Mouse (Mus musculus) CH12.LX (cell line): ENCODE measurements around the gene Jun. TPM values are rescaled to one million over a fixed set of nuclear protein-coding genes. Genes with fewer than 3 reads are reported as not detected.

Experiments
- DNase-seq: peaks from one replicate; pipeline ENCODE4 v3.0.0-alpha.2; 2013; ENCODE audit errors: extremely low read depth
- H3K27ac ChIP-seq: 2 replicates; pipeline ENCODE4 v1.5.1; 2012; ENCODE audit warnings: low read depth, mild to moderate bottlenecking, control low read depth, moderate library complexity; ENCODE audit not compliant: insufficient read depth
- H3K27me3 ChIP-seq: replicated peaks from 2 replicates; pipeline ENCODE3; 2012; ENCODE audit warnings: inconsistent platforms
- H3K36me3 ChIP-seq, 2 experiments: replicated peaks in 1 of 2; 2 replicates each; pipeline versions ENCODE3 to v1.6.1; 2012; ENCODE audit warnings: inconsistent platforms in 1 of 2, low read length in 1 of 2, mild to moderate bottlenecking in 1 of 2, mixed read lengths in 1 of 2, moderate library complexity in 1 of 2; ENCODE audit not compliant: control insufficient read depth in 1 of 2, insufficient read depth in 1 of 2
- H3K4me1 ChIP-seq, 2 experiments: 2 replicates each; pipeline ENCODE4 v1.6.1; 2012; ENCODE audit warnings: inconsistent platforms in 1 of 2, moderate library complexity in 1 of 2; ENCODE audit not compliant: insufficient read depth in 2 of 2, control insufficient read depth in 1 of 2
- H3K4me2 ChIP-seq: 2 replicates; pipeline ENCODE4 v1.6.1; 2012; ENCODE audit warnings: low read depth, mild to moderate bottlenecking, control low read depth; ENCODE audit not compliant: poor library complexity, insufficient read depth, severe bottlenecking
- H3K4me3 ChIP-seq, 3 experiments: fragments of 150-350 bp in 1 of 3; sonication (generic) in 1 of 3; replicated peaks in 1 of 3; 2 replicates each; pipeline versions ENCODE3 to v1.5.1; 2011 to 2012; ENCODE audit warnings: low read depth in 2 of 3, low read length in 2 of 3, mild to moderate bottlenecking in 2 of 3, moderate library complexity in 2 of 3, control low read depth in 1 of 3, improper control_type of control experiment in 1 of 3, inconsistent platforms in 1 of 3, mixed read lengths in 1 of 3; ENCODE audit not compliant: poor library complexity in 1 of 3
- H3K79me2 ChIP-seq: replicated peaks from 2 replicates; pipeline ENCODE4 v1.6.1; 2012; ENCODE audit warnings: mild to moderate bottlenecking, moderate library complexity; ENCODE audit not compliant: control insufficient read depth, poor library complexity, insufficient read depth, severe bottlenecking; ENCODE audit errors: extremely low read depth
- H3K9ac ChIP-seq: 2 replicates; pipeline ENCODE4 v1.6.1; 2012; ENCODE audit warnings: low read depth, mild to moderate bottlenecking, control low read depth, moderate library complexity; ENCODE audit not compliant: insufficient read depth
- H3K9me3 ChIP-seq: replicated peaks from 2 replicates; pipeline ENCODE3; 2012; ENCODE audit warnings: low read length, inconsistent platforms, mixed read lengths
- BHLHE40 ChIP-seq: IDR thresholded peaks from 2 replicates; pipeline ENCODE4 v1.6.1; 2011; ENCODE audit warnings: mild to moderate bottlenecking, low read depth, low read length, improper control_type of control experiment
- CTCF ChIP-seq, 2 experiments: IDR thresholded peaks in 1 of 2; conservative IDR thresholded peaks in 1 of 2; 2 replicates each; pipeline ENCODE4 v1.5.1; 2011 to 2012; ENCODE audit warnings: low read depth in 2 of 2, low read length in 2 of 2, improper control_type of control experiment in 1 of 2, inconsistent platforms in 1 of 2, mild to moderate bottlenecking in 1 of 2, moderate library complexity in 1 of 2
- ELF1 ChIP-seq: IDR thresholded peaks from 2 replicates; pipeline ENCODE4 v1.6.1; 2014; ENCODE audit warnings: low read depth, mild to moderate bottlenecking, inconsistent platforms, low read length, improper control_type of control experiment
- GABPA ChIP-seq: IDR thresholded peaks from 2 replicates; pipeline ENCODE4 v1.6.1; 2012; ENCODE audit warnings: low read depth, low read length, improper control_type of control experiment, inconsistent platforms; ENCODE audit not compliant: insufficient replicate concordance
- JUND ChIP-seq: conservative IDR thresholded peaks from 2 replicates; pipeline ENCODE4 v1.6.1; 2011; ENCODE audit warnings: low read depth, low read length, improper control_type of control experiment
- MEF2A ChIP-seq: IDR thresholded peaks from 2 replicates; pipeline ENCODE4 v1.6.1; 2014; ENCODE audit warnings: low read depth, mild to moderate bottlenecking, inconsistent platforms, low read length, improper control_type of control experiment, borderline replicate concordance
- MXI1 ChIP-seq: IDR thresholded peaks from 2 replicates; pipeline ENCODE4 v1.6.1; 2011; ENCODE audit warnings: mild to moderate bottlenecking, low read depth, low read length, improper control_type of control experiment
- NELFE ChIP-seq: IDR thresholded peaks from 2 replicates; pipeline ENCODE4 v1.6.1; 2011; ENCODE audit warnings: low read depth, low read length, improper control_type of control experiment
- NRF1 ChIP-seq: IDR thresholded peaks from 2 replicates; pipeline ENCODE4 v1.6.1; 2014; ENCODE audit warnings: low read depth, mild to moderate bottlenecking, inconsistent platforms, low read length, improper control_type of control experiment, moderate library complexity
- RAD21 ChIP-seq: IDR thresholded peaks from 2 replicates; pipeline ENCODE4 v1.6.1; 2011; ENCODE audit warnings: low read depth, mild to moderate bottlenecking, low read length, improper control_type of control experiment, moderate library complexity
- SIN3A ChIP-seq: IDR thresholded peaks from 2 replicates; pipeline ENCODE4 v1.6.1; 2012; ENCODE audit warnings: low read length, improper control_type of control experiment, inconsistent platforms
- SMC3 ChIP-seq: IDR thresholded peaks from 2 replicates; pipeline ENCODE4 v1.6.1; 2011; ENCODE audit warnings: low read depth, low read length, improper control_type of control experiment
- TBP ChIP-seq: conservative IDR thresholded peaks from 2 replicates; pipeline ENCODE4 v1.6.1; 2011; ENCODE audit warnings: low read depth, low read length, improper control_type of control experiment
- TCF12 ChIP-seq: IDR thresholded peaks from 2 replicates; pipeline ENCODE4 v1.6.1; 2014; ENCODE audit warnings: low read depth, mild to moderate bottlenecking, inconsistent platforms, low read length, improper control_type of control experiment
- UBTF ChIP-seq: IDR thresholded peaks from 2 replicates; pipeline ENCODE4 v1.6.1; 2012; ENCODE audit warnings: low read depth, mild to moderate bottlenecking, inconsistent platforms, low read length, improper control_type of control experiment, moderate library complexity
- ZKSCAN1 ChIP-seq: IDR thresholded peaks from 2 replicates; pipeline ENCODE4 v1.6.1; 2012; ENCODE audit warnings: low read depth, inconsistent platforms, low read length, improper control_type of control experiment, borderline replicate concordance
- ZNF384 ChIP-seq: IDR thresholded peaks from 2 replicates; pipeline ENCODE4 v1.6.1; 2012; ENCODE audit warnings: low read depth, low read length, improper control_type of control experiment, inconsistent platforms
- dilution Hi-C: fragments of 300-500 bp; cut with MboI; formaldehyde crosslinking; loops from 2 replicates; pipeline ENCODE4 v1.14.3; 2020; ENCODE audit warnings: low sequenced_read_pairs; ENCODE audit not compliant: extremely low pct_unique_long_range_greater_than_20kb, extremely low pct_ligation_motif_present
- in situ Hi-C: fragments of 300-500 bp; cut with MboI; formaldehyde crosslinking; loops from 3 replicates; pipeline ENCODE4 v1.14.3; 2019; ENCODE audit warnings: low sequenced_read_pairs, low pct_ligation_motif_present, low pct_unique_long_range_greater_than_20kb, mixed read lengths
- polyA plus RNA-seq: library from polyadenylated mRNA; unstranded; fragments of >175 nt; gene quantifications from 2 replicates; pipeline ENCODE4 v1.2.1, GENCODE M21; 2012; ENCODE audit warnings: low read depth; ENCODE audit not compliant: insufficient read length
- total RNA-seq, 2 experiments: library from RNA; depleted of rRNA; stranded (reverse); fragments of 300-350 nt in 1 of 2; fragments of >200 nt in 1 of 2; gene quantifications; 2 replicates each; pipeline ENCODE4 v1.2.3; 2012 to 2014

The Jun gene
- total and polyA plus RNA-seq, 3 experiments: 7.2 to 15.0 (median 10.4) TPM

GRCm38 (mm10) chr4:95050518-95051278 lies 1.3 kb downstream of the Jun start (continued):
- TF ChIP-seq ELF1: no peak; the same call in 1 of the 2 replicates
- no peak for TF ChIP-seq MEF2A
- TF ChIP-seq UBTF: peak; percentile 93
- no peak for TF ChIP-seq NELFE
- TF ChIP-seq ZKSCAN1: no peak
- no peak; the same call in 1 of the 2 replicates for TF ChIP-seq BHLHE40

DNA sequence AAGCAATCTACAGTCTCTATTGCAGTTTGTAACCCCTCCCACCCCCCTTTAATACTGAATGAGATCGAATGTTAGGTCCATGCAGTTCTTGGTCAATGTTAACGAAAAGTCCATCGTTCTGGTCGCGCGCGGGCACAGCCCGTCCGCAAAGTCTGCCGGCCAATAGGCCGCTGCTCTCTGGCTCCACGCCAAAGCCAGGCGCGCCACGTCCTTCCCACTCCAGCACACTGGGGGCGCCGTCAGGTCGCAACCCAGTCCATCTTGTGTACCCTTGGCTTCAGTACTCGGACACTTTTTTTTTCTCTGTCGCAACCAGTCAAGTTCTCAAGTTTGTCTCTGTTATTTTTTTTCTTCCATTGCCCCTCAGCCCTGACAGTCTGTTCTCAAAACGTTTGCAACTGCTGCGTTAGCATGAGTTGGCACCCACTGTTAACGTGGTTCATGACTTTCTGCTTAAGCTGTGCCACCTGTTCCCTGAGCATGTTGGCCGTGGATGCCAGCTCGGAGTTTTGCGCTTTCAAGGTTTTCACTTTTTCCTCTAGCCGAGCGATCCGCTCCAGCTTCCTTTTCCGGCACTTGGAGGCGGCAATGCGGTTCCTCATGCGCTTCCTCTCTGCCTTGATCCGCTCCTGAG lies 2.0 kb downstream of the Jun start:
- Histone ChIP-seq H3K27ac (peak overlapping the region; percentile 72; the same call in 1 of the 2 replicates), H3K79me2 (peaks cover 18% of the 10 kb centered on the region), H3K4me2 (peak overlapping the region; percentile 76), H3K9ac (peak overlapping the region; percentile 87), H3K27me3 (no peaks in the 10 kb centered on the region), H3K4me1 (peaks cover 0 to 20% of the 10 kb centered on the region in 2 experiments; a peak in 3 of 4 replicates), H3K4me3 (peak overlapping the region; percentile 80 to 93 (median 88)), H3K36me3 (peaks cover 0 to 8% of the 10 kb centered on the region in 2 experiments), H3K9me3 (no peaks in the 10 kb centered on the region)
- dilution Hi-C loops (no loop called here), in situ Hi-C loops (loop anchor here (5.0 to 25.0 kb wide), 4 partner anchors 115 to 817 kb away; partner anchors contain the start of gene Fggy)
- peak; percentile 34 for TF ChIP-seq RAD21
- TF ChIP-seq MXI1: no peak; the same call in none of the 2 replicates
- TF ChIP-seq CTCF (conservative IDR thresholded peaks at IDR 0.05 in 1 of 2, IDR thresholded peaks at IDR 0.05 in 1 of 2; ENCODE audit: low read depth in 2 of 2, low read length in 2 of 2): peak in 1 of 2 experiments; percentile 60; a peak in 2 of 4 replicates
- 0 out of 2 replicates have a peak, but pooled peaks have one; percentile 27 for TF ChIP-seq TBP
- TF ChIP-seq ZNF384: peak; percentile 80
- 0 out of 2 replicates have a peak, but pooled peaks have one; percentile 8 for TF ChIP-seq MEF2A
- TF ChIP-seq SMC3: peak; percentile 37
- TF ChIP-seq GABPA: no peak
- peak; percentile 65; the same call in 1 of the 2 replicates for TF ChIP-seq SIN3A
- DNase-seq: peak; percentile 67

- H3K9me3 ChIP-seq: no peaks in the 10 kb centered on the region
- H3K4me2 ChIP-seq: peak overlapping the region; percentile 30; the same call in 1 of the 2 replicates
- dilution Hi-C loops: no loop called here
- in situ Hi-C loops: no loop called here
- TF ChIP-seq NRF1 (no peak), JUND (no peak), ELF1 (no peak), TCF12 (no peak), SMC3 (no peak)
- TF ChIP-seq, all 38 proteins: peak for 0
- Histone ChIP-seq H3K4me1 (peaks cover 0 to 11% of the 10 kb centered on the region in 2 experiments; a peak in 3 of 4 replicates), H3K4me3 (peak overlapping the region in 2 of 3 experiments; percentile 0 to 88), H3K27me3 (no peaks in the 10 kb centered on the region), H3K79me2 (peaks cover 18% of the 10 kb centered on the region), H3K9ac (no peak overlapping the region), H3K27ac (no peak overlapping the region), H3K36me3 (peaks cover 0 to 8% of the 10 kb centered on the region in 2 experiments)
- DNase-seq: no peak
Observed at GRCm38 (mm10) chr4:95049153-95049552, 2.9 kb downstream of the Jun start.
